Comparison of ENCODE assay signal across 7 mouse cellular contexts in the genomic region with DNA sequence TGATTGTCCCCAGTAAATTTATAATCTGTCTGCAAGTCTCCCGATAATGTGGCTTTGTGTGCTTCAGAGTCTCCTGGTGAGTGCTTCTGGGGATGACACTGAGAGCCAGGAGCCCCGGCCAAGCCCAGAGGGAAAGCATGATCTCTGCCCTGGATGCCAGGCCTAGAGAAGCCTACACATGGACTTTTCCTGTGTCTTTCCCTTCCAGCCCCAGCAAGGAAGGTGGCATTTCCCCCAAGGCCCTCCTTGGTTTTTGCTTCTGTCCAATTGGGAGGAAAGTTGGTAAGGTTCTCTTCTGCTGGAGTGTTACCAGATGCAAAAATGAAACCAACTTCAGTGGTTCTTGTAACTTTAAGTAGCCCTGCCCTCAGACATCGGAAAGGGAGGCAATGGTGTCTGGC. TPM values are rescaled to one million over a fixed set of nuclear protein-coding genes. Genes with fewer than 3 reads are reported as not detected.
A peak's percentile ranks its signal among the peaks of the same experiment; 100 is the strongest.
DNase-seq lines count a peak whose midpoint lies in the region; ATAC-seq and TF ChIP-seq lines count a peak whose summit lies in the region.

No protein-coding gene starts in this region.

- WGBS in lung, embryonic 14.5 days = 36% methylated on average over 3 of the region's 3 CpGs
- WGBS in embryonic facial prominence, embryonic 11.5 days = 48% methylated on average over 3 of the region's 3 CpGs
- WGBS in heart, embryonic 15.5 days = 38% methylated on average over 3 of the region's 3 CpGs

- no peaks in the 10 kb centered on the region for H3K9me3 ChIP-seq in lung, embryonic 14.5 days (ENCODE audit: low read depth, low read length)
- H3K9me3 ChIP-seq in embryonic facial prominence, embryonic 11.5 days (replicated peaks; ENCODE audit: control insufficient read depth, low read length) = no peaks in the 10 kb centered on the region
- H3K9me3 ChIP-seq in heart, embryonic 15.5 days (replicated peaks) = no peaks in the 10 kb centered on the region

- peak overlapping the region; percentile 66 for H3K4me3 ChIP-seq in lung, embryonic 14.5 days (ENCODE audit: low read depth, low read length)
- H3K4me3 ChIP-seq in embryonic facial prominence, embryonic 11.5 days (ENCODE audit: low read depth, low read length) = no peak overlapping the region
- H3K4me3 ChIP-seq in heart, embryonic 15.5 days = peak overlapping the region; percentile 62

- peak overlapping the region; percentile 10; the same call in 1 of the 2 replicates for H3K9ac ChIP-seq in lung, embryonic 14.5 days
- H3K9ac ChIP-seq in embryonic facial prominence, embryonic 11.5 days (replicated peaks; ENCODE audit: low read length) = 0 out of 2 replicates have a peak overlapping the region, but pooled peaks have one; percentile 4
- peak overlapping the region; percentile 25; the same call in 1 of the 2 replicates for H3K9ac ChIP-seq in heart, embryonic 15.5 days

- H3K27ac ChIP-seq in lung, embryonic 14.5 days (ENCODE audit: low read depth) = no peak overlapping the region
- no peak overlapping the region for H3K27ac ChIP-seq in embryonic facial prominence, embryonic 11.5 days (replicated peaks; ENCODE audit: low read depth, low read length)
- peak overlapping the region; percentile 84 for H3K27ac ChIP-seq in heart, embryonic 15.5 days

- DNase-seq in lung, embryonic 14.5 days = no peak
- no peak for DNase-seq in lung, postnatal 14 days
- no peak for DNase-seq in embryonic facial prominence, embryonic 11.5 days (ENCODE audit: low spot score)
- DNase-seq in lung, postnatal 10 days = peak; percentile 41
- DNase-seq in urinary bladder, postnatal 36 days (ENCODE audit: low spot score in 2 of 2) = no peak
- DNase-seq in ovary, adult 18-20 months (ENCODE audit: low spot score) = no peak

- TF ChIP-seq CTCF in lung, embryonic 14.5 days (IDR thresholded peaks at IDR 0.05; ENCODE audit: low read depth) = no peak

- H3K4me2 ChIP-seq in lung, embryonic 14.5 days = peak overlapping the region; percentile 98
- H3K4me2 ChIP-seq in embryonic facial prominence, embryonic 11.5 days (ENCODE audit: low read depth, low read length) = no peak overlapping the region; the same call in 1 of the 2 replicates
- H3K4me2 ChIP-seq in heart, embryonic 15.5 days = peak overlapping the region; percentile 90

- H3K4me1 ChIP-seq in lung, embryonic 14.5 days (ENCODE audit: insufficient read depth) = peaks cover 44% of the 10 kb centered on the region
- H3K4me1 ChIP-seq in embryonic facial prominence, embryonic 11.5 days (ENCODE audit: control insufficient read depth, insufficient read depth, low read length) = no peaks in the 10 kb centered on the region; the same call in 1 of the 2 replicates
- H3K4me1 ChIP-seq in heart, embryonic 15.5 days (replicated peaks) = peaks cover 66% of the 10 kb centered on the region

- H3K36me3 ChIP-seq in lung, embryonic 14.5 days (ENCODE audit: insufficient read depth) = no peaks in the 10 kb centered on the region
- H3K36me3 ChIP-seq in embryonic facial prominence, embryonic 11.5 days (replicated peaks; ENCODE audit: control insufficient read depth, insufficient read depth, low read depth, low read length) = no peaks in the 10 kb centered on the region
- no peaks in the 10 kb centered on the region for H3K36me3 ChIP-seq in heart, embryonic 15.5 days

- H3K27me3 ChIP-seq in lung, embryonic 14.5 days (ENCODE audit: insufficient read depth, low read length) = no peaks in the 10 kb centered on the region
- no peaks in the 10 kb centered on the region for H3K27me3 ChIP-seq in embryonic facial prominence, embryonic 11.5 days (ENCODE audit: control insufficient read depth, insufficient read depth, low read length)
- H3K27me3 ChIP-seq in heart, embryonic 15.5 days = no peaks in the 10 kb centered on the region

- ATAC-seq in lung, embryonic 14.5 days (ENCODE audit: insufficient read depth) = no peak
- no peak for ATAC-seq in embryonic facial prominence, embryonic 11.5 days (replicated peaks; ENCODE audit: insufficient number of reproducible peaks, low FRiP score, low TSS enrichment, low read depth)
- no peak for ATAC-seq in heart, embryonic 15.5 days (replicated peaks; ENCODE audit: insufficient number of reproducible peaks, insufficient read depth, low FRiP score, low read depth)

RNA-seq across cellular contexts. Expression of a gene that starts 2.3 kb away (rescaled TPM):
- polyA plus RNA-seq in lung, embryonic 14.5 days (2014; fragmentation: Nextera tagmentation; extraction: Ambion mirVana) = 12.3 and 12.8 TPM in 2 replicates
- 8.6 and 10.5 TPM in 2 replicates for polyA plus RNA-seq in embryonic facial prominence, embryonic 11.5 days (2014; fragmentation: Nextera tagmentation; extraction: Ambion mirVana)
- polyA plus RNA-seq in heart, embryonic 15.5 days (2015; fragmentation: Nextera tagmentation; extraction: Ambion mirVana) = 9.5 and 10.1 TPM in 2 replicates

RNA-seq across cellular contexts. Expression of a gene that starts 53.3 kb away (rescaled TPM):
- 14.4 and 14.7 TPM in 2 replicates for polyA plus RNA-seq in lung, embryonic 14.5 days (2014; fragmentation: Nextera tagmentation; extraction: Ambion mirVana)
- 7.3 and 7.7 TPM in 2 replicates for polyA plus RNA-seq in embryonic facial prominence, embryonic 11.5 days (2014; fragmentation: Nextera tagmentation; extraction: Ambion mirVana)
- polyA plus RNA-seq in heart, embryonic 15.5 days (2015; fragmentation: Nextera tagmentation; extraction: Ambion mirVana) = 7.4 and 7.6 TPM in 2 replicates

RNA-seq across cellular contexts. Expression of a gene that starts 54.4 kb away (rescaled TPM):
- polyA plus RNA-seq in lung, embryonic 14.5 days (2014; fragmentation: Nextera tagmentation; extraction: Ambion mirVana) = 8.0 and 9.3 TPM in 2 replicates
- polyA plus RNA-seq in embryonic facial prominence, embryonic 11.5 days (2014; fragmentation: Nextera tagmentation; extraction: Ambion mirVana) = 8.6 and 10.2 TPM in 2 replicates
- polyA plus RNA-seq in heart, embryonic 15.5 days (2015; fragmentation: Nextera tagmentation; extraction: Ambion mirVana) = 7.6 and 8.7 TPM in 2 replicates
